Mouse (Mus musculus): ENCODE results near the gene Mfsd2b. TPM values are rescaled to one million over a fixed set of nuclear protein-coding genes. Genes with fewer than 3 reads are reported as not detected.

The Mfsd2b gene
- total RNA-seq, 2 experiments from 2014 or later, result 0.76 to 0.82 TPM

- no peak for DNase-seq (ENCODE audit: low spot score in 2 of 2)
These were observed 57.3 kb downstream of the Mfsd2b start for GRCm38 (mm10) chr12:4816680-4817360.

- DNase-seq (ENCODE audit: low spot score in 2 of 2), result no peak
These were observed 60.5 kb downstream of the Mfsd2b start for GRCm38 (mm10) chr12:4813636-4814035.

Other genes with a start within 250 kb of the Mfsd2b start
- gene Fam228a, start 135.9 kb downstream of the Mfsd2b start, total RNA-seq (2021), result 1 to 10 TPM; 1.7 to 2.4 TPM
- 10 to 100 TPM; 12.8 to 13.7 TPM for gene Pfn4, start 105.3 kb downstream of the Mfsd2b start, total RNA-seq (2021)
- 10 to 100 TPM; 19.5 to 25.1 TPM for gene Fam228b, start 105.1 kb downstream of the Mfsd2b start, total RNA-seq (2021)
- 100 to 1,000 TPM in 1 of 2 experiments, 10 to 100 TPM in 1; 85.5 to 104 TPM for gene Sf3b6, start 56.8 kb downstream of the Mfsd2b start, total RNA-seq (2021)
- 100 to 1,000 TPM; 115 to 124 TPM for gene Fkbp1b, start 32.8 kb downstream of the Mfsd2b start, total RNA-seq (2021)
- 10 to 100 TPM; 11.4 to 12.1 TPM for gene Wdcp, start 31.1 kb downstream of the Mfsd2b start, total RNA-seq (2021)
- 10 to 100 TPM; 39.7 to 45.4 TPM for gene Ubxn2a, start 33.3 kb upstream of the Mfsd2b start, total RNA-seq (2021)
- 10 to 100 TPM; 30.6 to 32.3 TPM for gene Atad2b, start 43.0 kb upstream of the Mfsd2b start, total RNA-seq (2021)